In genomic region chr2:158144750-158145527, GRCm38 (mm10) we compare ENCODE assay signal across 9 mouse cellular contexts. TPM values are rescaled to one million over a fixed set of nuclear protein-coding genes. Genes with fewer than 3 reads are reported as not detected.
DNase-seq lines count a peak whose midpoint lies in the region; ATAC-seq and TF ChIP-seq lines count a peak whose summit lies in the region.
"Had no signal": no experiment of that assay in that cellular context is flagged by ENCODE, and none has a peak within 500 bp of the region (broad histone marks: within the 10 kb centered on the region; RNA-seq: fewer than 3 reads in every experiment).

No protein-coding gene starts in this region.

- H3K4me1 ChIP-seq in lung, embryonic 14.5 days (ENCODE audit: insufficient read depth), result peaks cover 25% of the 10 kb centered on the region
- peaks cover 45% of the 10 kb centered on the region for H3K4me1 ChIP-seq in heart, postnatal 0 days (ENCODE audit: control insufficient read depth, insufficient read depth)
- H3K4me1 ChIP-seq in liver, postnatal 0 days (ENCODE audit: insufficient read depth), result peaks cover 53% of the 10 kb centered on the region
- H3K4me1 ChIP-seq in forebrain, postnatal 0 days (ENCODE audit: insufficient read depth), result no peaks in the 10 kb centered on the region

- H3K27me3 ChIP-seq in lung, embryonic 14.5 days (ENCODE audit: insufficient read depth, low read length), result no peaks in the 10 kb centered on the region
- H3K27me3 ChIP-seq in heart, postnatal 0 days (ENCODE audit: control insufficient read depth, insufficient read depth, low read length), result no peaks in the 10 kb centered on the region
- H3K27me3 ChIP-seq in liver, postnatal 0 days (ENCODE audit: insufficient read depth, low read length), result no peaks in the 10 kb centered on the region
- H3K27me3 ChIP-seq in forebrain, postnatal 0 days (ENCODE audit: insufficient read depth, low read length), result peaks cover 5% of the 10 kb centered on the region; the same call in 1 of the 2 replicates

- H3K4me2 ChIP-seq in lung, embryonic 14.5 days, result peak overlapping the region; percentile 79
- H3K4me2 ChIP-seq in heart, postnatal 0 days (ENCODE audit: low read depth, low read length), result peak overlapping the region; percentile 76
- peak overlapping the region; percentile 87 for H3K4me2 ChIP-seq in liver, postnatal 0 days (ENCODE audit: low read depth, low read length)
- H3K4me2 ChIP-seq in forebrain, postnatal 0 days (ENCODE audit: low read depth), result no peak overlapping the region

- no peak for TF ChIP-seq CTCF in gastrocnemius, adult 2 months (IDR thresholded peaks at IDR 0.05)
- no peak for TF ChIP-seq CTCF in lung, embryonic 14.5 days (IDR thresholded peaks at IDR 0.05; ENCODE audit: low read depth)
- no peak for TF ChIP-seq CTCF in heart, postnatal 0 days (IDR thresholded peaks at IDR 0.05; ENCODE audit: low read depth)
- no peak for TF ChIP-seq CTCF in liver, postnatal 0 days (IDR thresholded peaks at IDR 0.05; ENCODE audit: low read depth)
- no peak for TF ChIP-seq CTCF in forebrain, postnatal 0 days (IDR thresholded peaks at IDR 0.05; ENCODE audit: low read depth)

- 71% methylated on average over 6 of the region's 6 CpGs for WGBS in lung, embryonic 14.5 days
- WGBS in heart, postnatal 0 days, result 37% methylated on average over 6 of the region's 6 CpGs
- 61% methylated on average over 6 of the region's 6 CpGs for WGBS in liver, postnatal 0 days (ENCODE audit: insufficient replicate concordance)
- 86% methylated on average over 6 of the region's 6 CpGs for WGBS in forebrain, postnatal 0 days

- peak overlapping the region; percentile 95 for H3K27ac ChIP-seq in gastrocnemius, adult 2 months
- H3K27ac ChIP-seq in lung, embryonic 14.5 days (ENCODE audit: low read depth), result peak overlapping the region; percentile 1; the same call in 1 of the 2 replicates
- H3K27ac ChIP-seq in heart, postnatal 0 days (ENCODE audit: low read depth), result peak overlapping the region; percentile 96
- peak overlapping the region; percentile 88 for H3K27ac ChIP-seq in liver, postnatal 0 days (ENCODE audit: low read depth)
- H3K27ac ChIP-seq in forebrain, postnatal 0 days (ENCODE audit: low read depth, low read length), result no peak overlapping the region

- intact Hi-C loops in gastrocnemius, adult 2 months (cut with DNase I), result loop anchor here (1.0 to 5.0 kb wide), 2 partner anchors 38 to 83 kb away; no protein-coding TSS in a partner anchor
- intact Hi-C loops in left cerebral cortex, postnatal 4 days (cut with DNase I), result no loop called here

- no peak for ATAC-seq in lung, embryonic 14.5 days (ENCODE audit: insufficient read depth)
- no peak for ATAC-seq in heart, postnatal 0 days (ENCODE audit: insufficient read depth, low read depth)
- no peak for ATAC-seq in liver, postnatal 0 days
- no peak for ATAC-seq in forebrain, postnatal 0 days

- H3K9me3 ChIP-seq in lung, embryonic 14.5 days (ENCODE audit: low read depth, low read length), result no peaks in the 10 kb centered on the region
- H3K9me3 ChIP-seq in heart, postnatal 0 days (replicated peaks; ENCODE audit: control insufficient read depth, low read length), result no peaks in the 10 kb centered on the region
- H3K9me3 ChIP-seq in liver, postnatal 0 days (ENCODE audit: low read length), result no peaks in the 10 kb centered on the region
- no peaks in the 10 kb centered on the region for H3K9me3 ChIP-seq in forebrain, postnatal 0 days (ENCODE audit: low read length)

- peak overlapping the region; percentile 63 for H3K9ac ChIP-seq in lung, embryonic 14.5 days
- peak overlapping the region; percentile 67 for H3K9ac ChIP-seq in heart, postnatal 0 days (replicated peaks; ENCODE audit: low read depth, low read length)
- peak overlapping the region; percentile 89 for H3K9ac ChIP-seq in liver, postnatal 0 days (replicated peaks)
- H3K9ac ChIP-seq in forebrain, postnatal 0 days, result no peak overlapping the region

- peak overlapping the region; percentile 81 for H3K4me3 ChIP-seq in gastrocnemius, adult 2 months
- peak overlapping the region; percentile 49 for H3K4me3 ChIP-seq in lung, embryonic 14.5 days (ENCODE audit: low read depth, low read length)
- H3K4me3 ChIP-seq in heart, postnatal 0 days (ENCODE audit: low read depth, low read length), result peak overlapping the region; percentile 54
- peak overlapping the region; percentile 80 for H3K4me3 ChIP-seq in liver, postnatal 0 days (ENCODE audit: low read depth, low read length)
- no peak overlapping the region for H3K4me3 ChIP-seq in forebrain, postnatal 0 days (ENCODE audit: low read depth, low read length)

- DNase-seq in gastrocnemius, adult 2 months, result no peak
- no peak for DNase-seq in gastrocnemius, postnatal 25 days
- no peak for DNase-seq in lung, embryonic 14.5 days
- DNase-seq in lung, postnatal 10 days, result no peak
- no peak for DNase-seq in heart, postnatal 0 days (ENCODE audit: low spot score)
- DNase-seq in liver, postnatal 0 days, result no peak
- DNase-seq in left cerebral cortex, postnatal 4 days, result no peak
- DNase-seq in forebrain, postnatal 0 days, result no peak
- DNase-seq: kidney, postnatal 14 days had no signal

- TF ChIP-seq EP300 in heart, postnatal 0 days (IDR thresholded peaks at IDR 0.05; ENCODE audit: low read depth), result no peak
- TF ChIP-seq EP300 in liver, postnatal 0 days (IDR thresholded peaks at IDR 0.05; ENCODE audit: low read depth), result no peak

- H3K36me3 ChIP-seq in lung, embryonic 14.5 days (ENCODE audit: insufficient read depth), result peaks cover 14% of the 10 kb centered on the region; the same call in 1 of the 2 replicates
- peaks cover 9% of the 10 kb centered on the region for H3K36me3 ChIP-seq in heart, postnatal 0 days (replicated peaks; ENCODE audit: control insufficient read depth, insufficient read depth, low read length)
- H3K36me3 ChIP-seq in liver, postnatal 0 days (replicated peaks; ENCODE audit: insufficient read depth, low read length), result peaks cover 21% of the 10 kb centered on the region
- no peaks in the 10 kb centered on the region for H3K36me3 ChIP-seq in forebrain, postnatal 0 days (ENCODE audit: insufficient read depth)

RNA-seq across cellular contexts. Expression of gene Tgm2, which starts 1.3 kb away (rescaled TPM):
- 10 to 100 TPM; 44.2 to 55.4 TPM for total RNA-seq in gastrocnemius, adult 2 months (2021)
- total RNA-seq in gastrocnemius, postnatal 25 days (2021), result 10 to 100 TPM; 47.9 to 52.3 TPM
- 40.8 and 41.7 TPM in 2 replicates for polyA plus RNA-seq in lung, embryonic 14.5 days (2014; fragmentation: Nextera tagmentation; extraction: Ambion mirVana)
- 445 and 622 TPM in 2 replicates for total RNA-seq in heart, postnatal 0 days (2014; rRNA removed; ENCODE audit: low replicate concordance)
- polyA plus RNA-seq in heart, postnatal 0 days (2015; fragmentation: Nextera tagmentation; extraction: Ambion mirVana), result 136 and 155 TPM in 2 replicates
- polyA plus RNA-seq in liver, postnatal 0 days (2015; fragmentation: Nextera tagmentation; extraction: Ambion mirVana), result 44.4 and 59.7 TPM in 2 replicates
- 1 to 10 TPM; 7.0 to 9.7 TPM for total RNA-seq in left cerebral cortex, postnatal 4 days (2021)
- total RNA-seq in forebrain, postnatal 0 days (2014; rRNA removed), result 9.1 and 13.0 TPM in 2 replicates
- 6.1 TPM in 2 replicates for polyA plus RNA-seq in forebrain, postnatal 0 days (2015; fragmentation: Nextera tagmentation; extraction: Ambion mirVana)
